In genomic region chr7:15884127-15884526, GRCm38 (mm10) we compare ENCODE assay signal across 24 mouse cellular contexts. TPM values are rescaled to one million over a fixed set of nuclear protein-coding genes. Genes with fewer than 3 reads are reported as not detected.
"Had no signal": no experiment of that assay in that cellular context is flagged by ENCODE, and none has a peak within 500 bp of the region (broad histone marks: within the 10 kb centered on the region; RNA-seq: fewer than 3 reads in every experiment).

No protein-coding gene starts in this region.

- H3K27ac ChIP-seq: lung, embryonic 15.5 days; macrophage; midbrain, embryonic 13.5 days; midbrain, embryonic 15.5 days; neural tube, embryonic 12.5 days; stomach, embryonic 15.5 days; stomach, postnatal 0 days had no signal

- H3K4me3 ChIP-seq: lung, embryonic 15.5 days; midbrain, embryonic 13.5 days; midbrain, embryonic 15.5 days; neural tube, embryonic 12.5 days; stomach, embryonic 15.5 days had no signal

- H3K27me3 ChIP-seq: lung, embryonic 15.5 days; midbrain, embryonic 13.5 days; midbrain, embryonic 15.5 days; neural tube, embryonic 12.5 days; stomach, embryonic 15.5 days had no signal

- H3K9me3 ChIP-seq: lung, embryonic 15.5 days; midbrain, embryonic 13.5 days; midbrain, embryonic 15.5 days; neural tube, embryonic 12.5 days; stomach, embryonic 15.5 days had no signal

- H3K4me1 ChIP-seq: lung, embryonic 15.5 days; neural tube, embryonic 12.5 days; stomach, embryonic 15.5 days had no signal

- H3K4me2 ChIP-seq: lung, embryonic 15.5 days; midbrain, embryonic 11.5 days; midbrain, embryonic 13.5 days; midbrain, embryonic 15.5 days; neural tube, embryonic 12.5 days; stomach, embryonic 15.5 days had no signal

- ATAC-seq: lung, postnatal 0 days; midbrain, embryonic 13.5 days; midbrain, embryonic 15.5 days had no signal

- DNase-seq: lung, adult 2 months; lung, postnatal 14 days; lung, postnatal 36 days; right cerebral cortex, postnatal 14 days; thymus, adult 2 months; thymus, postnatal 25 days; thymus, postnatal 4 days had no signal

- H3K36me3 ChIP-seq: lung, embryonic 15.5 days; midbrain, embryonic 13.5 days; midbrain, embryonic 15.5 days; neural tube, embryonic 12.5 days; stomach, embryonic 15.5 days had no signal

- H3K9ac ChIP-seq: lung, embryonic 15.5 days; midbrain, embryonic 13.5 days; midbrain, embryonic 15.5 days; neural tube, embryonic 12.5 days; stomach, embryonic 15.5 days had no signal

RNA-seq across cellular contexts. Expression of gene Crxos, which starts 1.7 kb away (rescaled TPM):
- total RNA-seq: megakaryocyte, adult 5-6 weeks; midbrain, postnatal 0 days; monocyte, adult 5-6 weeks; neutrophil, adult 5-6 weeks had no signal
- polyA plus RNA-seq: lung, adult 2 months; lung, embryonic 15.5 days; lung, postnatal 0 days; macrophage; midbrain, embryonic 15.5 days; midbrain, postnatal 0 days; neural tube, embryonic 12.5 days; neural tube, embryonic 14.5 days; spleen, adult 2 months; stomach, embryonic 15.5 days; stomach, postnatal 0 days; testis, adult 2 months; urinary bladder, adult 2 months had no signal

RNA-seq across cellular contexts. Expression of gene Crx, which starts 4.4 kb away (rescaled TPM):
- total RNA-seq: megakaryocyte, adult 5-6 weeks; midbrain, postnatal 0 days; monocyte, adult 5-6 weeks; neutrophil, adult 5-6 weeks had no signal
- polyA plus RNA-seq: lung, adult 2 months; lung, embryonic 15.5 days; lung, postnatal 0 days; macrophage; neural tube, embryonic 12.5 days; neural tube, embryonic 14.5 days; spleen, adult 2 months; stomach, embryonic 15.5 days; stomach, postnatal 0 days; testis, adult 2 months; urinary bladder, adult 2 months had no signal

RNA-seq across cellular contexts. Expression of gene Obox6, which starts 44.6 kb away (rescaled TPM):
- total RNA-seq: megakaryocyte, adult 5-6 weeks; midbrain, postnatal 0 days; monocyte, adult 5-6 weeks; neutrophil, adult 5-6 weeks had no signal
- polyA plus RNA-seq: lung, adult 2 months; lung, embryonic 15.5 days; lung, postnatal 0 days; macrophage; midbrain, embryonic 11.5 days; midbrain, embryonic 13.5 days; midbrain, embryonic 15.5 days; midbrain, postnatal 0 days; neural tube, embryonic 12.5 days; neural tube, embryonic 14.5 days; spleen, adult 2 months; stomach, embryonic 15.5 days; stomach, postnatal 0 days; testis, adult 2 months; thymus, adult 2 months; urinary bladder, adult 2 months had no signal
